Mouse (Mus musculus): ENCODE measurements around the gene Lsr. TPM values are rescaled to one million over a fixed set of nuclear protein-coding genes. Genes with fewer than 3 reads are reported as not detected.
A peak's percentile ranks its signal among the peaks of the same experiment; 100 is the strongest.
"Not testable (repeated sequence)": the region's sequence is repeated elsewhere in the genome, so short reads cannot be mapped to it uniquely, and the experiment has no call there.

Gene Lsr
- total RNA-seq, 4 experiments from 2014 or later: 5.2 to 6.6 (median 6.1) TPM

GRCm38 (mm10) chr7:30935422-30936099, 37.7 kb downstream of the Lsr start:
- not testable (repeated sequence) for DNase-seq (ENCODE audit: low spot score in 2 of 2)

GRCm38 (mm10) chr7:30924581-30924980, 48.7 kb downstream of the Lsr start, which contains the start of gene Hamp2:
Gene Hamp2, minus strand, starts transcription at chr7:30924681.
- not testable (repeated sequence) for DNase-seq (ENCODE audit: low spot score in 2 of 2)

- no peak for DNase-seq (ENCODE audit: low spot score in 2 of 2)
Observed at GRCm38 (mm10) chr7:30924071-30924470, 49.2 kb downstream of the Lsr start.

- not testable (repeated sequence) for DNase-seq (ENCODE audit: low spot score in 2 of 2)
Observed at GRCm38 (mm10) chr7:30922490-30922889, 50.8 kb downstream of the Lsr start.

- DNase-seq (ENCODE audit: low spot score in 2 of 2): no peak
Observed at GRCm38 (mm10) chr7:30920217-30920616, 53.0 kb downstream of the Lsr start.

GRCm38 (mm10) chr7:30917219-30917618, 56.0 kb downstream of the Lsr start:
- DNase-seq (ENCODE audit: low spot score in 2 of 2): no peak

- peak in 1 of 2 experiments; percentile 32 for DNase-seq (ENCODE audit: low spot score in 2 of 2)
Observed at GRCm38 (mm10) chr7:30916713-30917112, 56.6 kb downstream of the Lsr start.

- peak in 1 of 2 experiments; percentile 55 for DNase-seq (ENCODE audit: low spot score in 2 of 2)
Observed at GRCm38 (mm10) chr7:30914732-30915131, 58.5 kb downstream of the Lsr start, which contains the start of gene Mag. Gene Mag, minus strand, starts transcription at chr7:30914873.

GRCm38 (mm10) chr7:30909773-30910172, 63.5 kb downstream of the Lsr start:
- no peak for DNase-seq (ENCODE audit: low spot score in 2 of 2)

- no peak for DNase-seq (ENCODE audit: low spot score in 2 of 2)
Observed at GRCm38 (mm10) chr7:30908992-30909431, 64.3 kb downstream of the Lsr start.

GRCm38 (mm10) chr7:30908277-30908991, 64.8 kb downstream of the Lsr start:
- DNase-seq (ENCODE audit: low spot score in 2 of 2): no peak

Other genes starting within 250 kb of the Lsr start
- 100 to 1,000 TPM; 113 to 127 (median 115) TPM for gene Tmem147, start 243.9 kb downstream of the Lsr start, total RNA-seq (2022)
- not detected for gene Gapdhs, start 229.8 kb downstream of the Lsr start, total RNA-seq (2022)
- gene Sbsn, start 222.0 kb downstream of the Lsr start, total RNA-seq (2022): 10 to 100 TPM; 12.0 to 17.3 (median 13.7) TPM
- 1 to 10 TPM; 4.1 to 5.2 (median 4.7) TPM for gene Dmkn, start 209.7 kb downstream of the Lsr start, total RNA-seq (2022)
- not detected for gene Krtdap, start 185.6 kb downstream of the Lsr start, total RNA-seq (2022)
- not detected for gene Ffar2, start 149.7 kb downstream of the Lsr start, total RNA-seq (2022)
- gene Ffar3, start 117.3 kb downstream of the Lsr start, total RNA-seq (2022): not detected
- not detected for gene Ffar1, start 111.9 kb downstream of the Lsr start, total RNA-seq (2022)
- gene Cd22, start 93.1 kb downstream of the Lsr start, total RNA-seq (2022): 1 to 10 TPM in 1 of 4 experiments, under 1 TPM in 2, not detected in 1; 0.24 to 1.8 (median 0.37) TPM
- gene Mag, start 58.6 kb downstream of the Lsr start, total RNA-seq (2022): 100 to 1,000 TPM; 200 to 254 (median 210) TPM
- not detected for gene Hamp2, start 48.8 kb downstream of the Lsr start, total RNA-seq (2022)
- 1 to 10 TPM in 1 of 4 experiments, not detected in 3; 1.1 TPM for gene Hamp, start 29.4 kb downstream of the Lsr start, total RNA-seq (2022)
- 100 to 1,000 TPM; 114 to 125 (median 120) TPM for gene Usf2, start 16.7 kb downstream of the Lsr start, total RNA-seq (2022)
- under 1 TPM in 2 of 4 experiments, not detected in 2; 0.18 to 0.30 TPM for gene Fam187b, start 326 bp upstream of the Lsr start, total RNA-seq (2022)
- gene Fxyd5, start 69.0 kb upstream of the Lsr start, total RNA-seq (2022): 10 to 100 TPM; 25.8 to 33.5 (median 30.0) TPM
- gene Fxyd7, start 78.0 kb upstream of the Lsr start, total RNA-seq (2022): 100 to 1,000 TPM; 162 to 173 (median 169) TPM
- 100 to 1,000 TPM in 2 of 4 experiments, 10 to 100 TPM in 2; 57.6 to 144 (median 110) TPM for gene Fxyd1, start 83.7 kb upstream of the Lsr start, total RNA-seq (2022)
- 10 to 100 TPM; 35.0 to 50.6 (median 40.8) TPM for gene Lgi4, start 85.9 kb upstream of the Lsr start, total RNA-seq (2022)
- gene Fxyd3, start 103.2 kb upstream of the Lsr start, total RNA-seq (2022): 1 to 10 TPM in 3 of 4 experiments, under 1 TPM in 1; 0.75 to 2.1 (median 1.2) TPM
- 1 to 10 TPM; 2.0 to 4.4 (median 3.5) TPM for gene Hpn, start 141.8 kb upstream of the Lsr start, total RNA-seq (2022)
- gene Scn1b, start 153.5 kb upstream of the Lsr start, total RNA-seq (2022): 100 to 1,000 TPM; 652 to 704 (median 680) TPM
- 100 to 1,000 TPM; 103 to 108 (median 105) TPM for gene Gramd1a, start 182.4 kb upstream of the Lsr start, total RNA-seq (2022)

All from left cerebral cortex, adult 8-10 months (tissue).